Mouse (Mus musculus) bone marrow macrophage, adult 2 months (primary cell): ENCODE measurements around the gene Tgfbr2. TPM values are rescaled to one million over a fixed set of nuclear protein-coding genes. Genes with fewer than 3 reads are reported as not detected.
"Not testable (repeated sequence)": the region's sequence is repeated elsewhere in the genome, so short reads cannot be mapped to it uniquely, and the experiment has no call there.

Experiments
- H3K27ac ChIP-seq: 2 replicates; pipeline ENCODE4 v1.5.1; 2012; ENCODE audit warnings: low read depth, low read length; ENCODE audit not compliant: insufficient read depth
- H3K4me1 ChIP-seq: 2 replicates; pipeline ENCODE4 v1.6.1; 2012; ENCODE audit warnings: low read length; ENCODE audit not compliant: control insufficient read depth, insufficient read depth
- H3K4me3 ChIP-seq: 2 replicates; pipeline ENCODE4 v1.5.1; 2012; ENCODE audit warnings: mild to moderate bottlenecking, low read length, moderate library complexity; ENCODE audit not compliant: insufficient read depth
- CTCF ChIP-seq: IDR thresholded peaks from 2 replicates; pipeline ENCODE4 v1.5.1; 2012; ENCODE audit warnings: low read depth, mild to moderate bottlenecking, low read length, moderate library complexity
- POLR2A ChIP-seq: IDR thresholded peaks from 2 replicates; pipeline ENCODE4 v1.6.1; 2012; ENCODE audit warnings: mild to moderate bottlenecking, low read depth, low read length, borderline replicate concordance
- polyA plus RNA-seq: library from polyadenylated mRNA; stranded (reverse); fragments of >200 nt; gene quantifications from 2 replicates; pipeline ENCODE4 v1.2.4, GENCODE M21; 2012; ENCODE audit not compliant: missing spikeins, insufficient read depth, insufficient read length

The Tgfbr2 gene
- polyA plus RNA-seq, 1 experiment: 79.7 TPM

DNA sequence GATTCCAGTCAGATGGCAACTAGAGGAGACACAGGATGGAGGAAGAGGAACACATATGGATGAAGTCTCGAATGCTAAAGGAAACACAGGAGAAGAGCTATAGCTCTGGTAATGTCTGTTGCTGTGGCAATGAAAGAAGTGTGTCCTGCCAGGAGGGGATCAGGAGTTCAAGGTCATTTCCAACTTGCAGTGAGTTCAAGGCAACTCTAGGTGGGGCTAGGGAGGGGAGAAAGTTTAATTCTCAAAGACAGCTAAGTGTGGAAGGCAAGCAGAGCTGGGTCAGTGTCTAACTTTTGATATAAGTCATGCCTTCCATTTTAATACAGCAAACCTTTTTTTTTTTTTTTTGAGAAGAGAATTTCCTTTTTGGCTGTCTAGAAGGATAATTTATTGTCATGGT lies 125.2 kb downstream of the Tgfbr2 start:
- Histone ChIP-seq H3K4me1 (no peaks in the 10 kb centered on the region), H3K4me3 (no peak overlapping the region), H3K27ac (no peak overlapping the region)
- TF ChIP-seq POLR2A: no peak
- TF ChIP-seq CTCF: no peak

DNA sequence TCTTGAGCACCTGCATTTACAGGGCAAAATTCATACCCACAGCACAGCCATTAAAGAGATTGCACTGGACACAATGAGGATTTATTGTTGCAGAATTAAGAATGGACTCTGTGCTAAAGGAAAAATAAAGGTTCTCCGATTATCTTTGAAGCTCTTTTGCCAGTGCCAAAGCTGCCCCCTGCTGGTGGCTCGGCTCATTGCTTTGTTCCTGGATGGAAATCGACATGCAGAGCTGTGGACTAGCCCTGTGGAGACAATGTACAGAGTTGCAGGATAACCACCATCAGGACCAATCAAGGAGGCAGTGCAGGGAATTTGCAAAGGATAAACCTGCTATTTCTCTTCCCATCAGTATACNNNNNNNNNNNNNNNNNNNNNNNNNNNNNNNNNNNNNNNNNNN lies 133.4 kb downstream of the Tgfbr2 start:
- Histone ChIP-seq H3K4me1 (no peaks in the 10 kb centered on the region), H3K27ac (no peak overlapping the region), H3K4me3 (no peak overlapping the region)
- TF ChIP-seq CTCF (peak; percentile 89; the same call in 1 of the 2 replicates), POLR2A (no peak)

DNA sequence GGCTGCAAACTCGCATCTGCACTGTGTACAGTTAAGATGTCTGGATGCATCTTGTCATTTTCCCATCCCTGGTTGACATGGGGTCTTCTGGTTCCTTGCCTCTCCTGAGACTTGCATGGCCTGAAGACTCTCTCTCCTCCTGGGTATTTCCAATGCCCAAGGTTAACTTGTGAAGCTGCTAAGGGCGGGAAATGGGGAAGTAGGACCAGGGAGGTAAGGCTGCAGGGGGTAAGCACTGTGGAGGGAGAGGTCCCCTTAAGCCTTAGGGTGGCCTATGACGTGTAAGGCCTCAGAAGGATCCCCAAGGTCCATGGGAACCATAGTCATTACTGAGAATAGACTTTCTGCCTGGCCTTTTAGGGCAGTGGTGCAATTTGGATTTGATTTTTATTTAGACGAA lies 133.8 kb downstream of the Tgfbr2 start:
- Histone ChIP-seq H3K27ac (no peak overlapping the region), H3K4me1 (no peaks in the 10 kb centered on the region), H3K4me3 (no peak overlapping the region)
- TF ChIP-seq CTCF (no peak), POLR2A (no peak)

DNA sequence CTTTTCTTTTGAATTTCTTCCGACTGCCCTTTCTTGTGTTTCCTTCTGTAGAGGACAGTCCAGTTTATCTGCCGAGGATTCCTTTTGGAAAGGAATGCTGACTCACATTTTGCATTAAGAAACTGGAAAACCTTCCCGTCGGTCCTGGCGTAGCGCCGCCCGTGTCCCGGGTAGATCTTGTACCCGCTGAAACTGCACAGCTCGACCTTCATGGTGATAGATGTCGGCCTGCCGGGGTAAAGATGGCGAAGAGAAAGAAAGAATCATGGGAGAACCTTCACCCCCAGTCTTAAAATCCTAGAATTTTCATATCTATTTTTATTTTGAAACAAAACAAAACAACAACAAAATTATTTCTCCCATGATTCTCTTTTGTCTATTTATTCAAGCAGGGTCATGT lies 134.3 kb downstream of the Tgfbr2 start:
- not testable (repeated sequence) for H3K4me1 ChIP-seq, H3K27ac ChIP-seq, H3K4me3 ChIP-seq

DNA sequence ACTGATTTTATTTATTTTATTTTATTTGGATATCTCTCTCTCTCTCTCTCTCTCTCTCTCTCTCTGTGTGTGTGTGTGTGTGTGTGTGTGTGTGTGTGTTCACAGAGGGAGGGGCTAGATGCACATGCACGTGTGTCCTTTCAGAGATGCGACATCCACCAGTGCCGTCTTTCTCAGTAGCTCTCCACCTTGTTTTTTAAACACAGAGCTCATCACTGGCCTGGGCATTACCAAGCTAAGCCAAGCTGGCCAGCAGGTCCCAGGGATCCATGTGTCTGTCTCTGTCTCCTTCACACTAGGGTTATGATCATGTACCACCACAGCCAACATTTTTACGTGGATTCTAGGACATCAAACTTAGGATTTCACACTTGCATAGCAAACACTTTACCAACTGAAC lies 135.2 kb downstream of the Tgfbr2 start:
- no peak overlapping the region for H3K4me3 ChIP-seq
- no peak for TF ChIP-seq POLR2A
- no peak for TF ChIP-seq CTCF
- no peaks in the 10 kb centered on the region for H3K4me1 ChIP-seq
- no peak overlapping the region for H3K27ac ChIP-seq

DNA sequence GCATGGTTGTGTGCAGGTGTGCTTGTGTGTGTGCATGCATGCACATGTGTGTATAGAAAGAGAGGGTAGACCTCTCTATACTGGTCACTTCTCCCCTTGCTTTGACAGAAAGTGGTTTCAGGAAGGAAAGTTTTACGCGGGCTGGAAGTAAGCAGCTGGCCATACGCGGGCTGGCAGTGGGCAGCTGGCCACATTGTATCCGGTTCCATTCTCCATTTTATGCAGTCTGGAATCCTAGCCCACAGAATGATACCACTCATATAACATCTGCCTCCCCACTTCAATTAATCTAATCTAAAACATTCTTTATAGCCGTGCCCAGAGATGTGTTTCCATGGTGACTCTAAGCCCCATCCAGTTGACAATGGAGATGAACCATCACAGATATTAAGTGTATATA lies 136.9 kb downstream of the Tgfbr2 start:
- H3K27ac ChIP-seq: no peak overlapping the region
- no peak overlapping the region for H3K4me3 ChIP-seq
- no peaks in the 10 kb centered on the region for H3K4me1 ChIP-seq
- no peak for TF ChIP-seq POLR2A
- no peak for TF ChIP-seq CTCF
